Mouse (Mus musculus) cerebellum, postnatal 4 days (tissue): ENCODE measurements around the gene Atp12a.

Experiments
- DNase-seq, 2 experiments: peaks; one replicate each; pipeline ENCODE4 v3.0.0; 2022; ENCODE audit warnings: low spot score in 2 of 2, mixed read lengths in 1 of 2

Gene Atp12a

DNA sequence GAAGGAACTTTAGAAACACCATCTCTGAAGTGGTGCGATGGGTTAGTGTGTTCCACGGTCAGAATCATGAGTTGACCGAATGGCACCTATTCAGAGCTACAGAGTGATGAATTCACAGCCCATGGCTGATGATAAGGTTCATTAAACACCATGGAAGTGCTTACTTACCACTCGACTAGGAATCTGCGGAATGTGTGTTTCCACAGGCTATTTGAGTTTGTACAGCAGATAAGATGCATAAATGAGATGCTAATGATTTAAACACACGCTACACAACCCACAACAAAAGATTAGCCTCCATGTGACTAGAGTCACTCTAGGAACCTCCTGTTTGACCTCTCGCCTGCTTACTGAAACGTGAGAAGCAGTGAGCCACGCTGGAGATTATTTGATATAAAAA lies 14.5 kb downstream of the Atp12a start:
- no peak for DNase-seq

DNA sequence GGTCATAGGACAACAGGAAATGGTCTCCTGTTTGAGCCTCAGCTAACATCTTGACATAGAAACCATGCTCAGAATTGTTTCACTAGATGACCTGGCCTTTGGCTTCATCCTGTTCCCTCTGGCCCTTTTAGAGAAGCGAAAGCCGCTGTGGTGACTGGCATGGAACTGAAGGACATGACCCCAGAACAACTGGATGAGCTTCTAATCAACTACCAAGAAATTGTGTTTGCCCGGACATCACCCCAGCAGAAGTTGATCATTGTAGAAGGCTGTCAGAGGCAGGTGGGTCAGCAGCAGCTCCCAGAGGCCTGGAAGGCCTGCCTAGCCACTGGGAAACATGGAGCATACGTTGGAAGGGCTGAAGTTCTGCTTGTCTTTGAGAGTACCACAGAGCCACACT lies 17.5 kb downstream of the Atp12a start:
- DNase-seq, result no peak

DNA sequence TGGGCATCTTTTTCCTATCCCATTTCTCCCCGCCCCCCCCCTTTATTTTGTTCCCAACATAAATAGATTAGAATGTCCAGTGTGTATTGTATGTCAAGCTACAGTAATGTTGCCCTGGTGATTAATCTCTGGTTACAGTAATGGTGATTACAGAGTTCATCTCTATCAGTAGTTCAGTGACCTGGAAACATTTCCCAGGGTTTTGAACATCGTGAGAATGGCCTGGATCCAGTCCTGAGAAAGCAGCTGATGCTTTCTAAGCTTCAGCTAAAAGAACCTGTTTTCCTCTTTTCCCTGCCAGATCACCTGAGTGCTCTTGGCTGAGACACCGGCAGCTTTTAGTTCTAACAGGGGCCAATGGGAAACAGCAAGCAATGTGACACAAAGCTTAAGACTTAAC lies 25.4 kb downstream of the Atp12a start:
- no peak for DNase-seq

DNA sequence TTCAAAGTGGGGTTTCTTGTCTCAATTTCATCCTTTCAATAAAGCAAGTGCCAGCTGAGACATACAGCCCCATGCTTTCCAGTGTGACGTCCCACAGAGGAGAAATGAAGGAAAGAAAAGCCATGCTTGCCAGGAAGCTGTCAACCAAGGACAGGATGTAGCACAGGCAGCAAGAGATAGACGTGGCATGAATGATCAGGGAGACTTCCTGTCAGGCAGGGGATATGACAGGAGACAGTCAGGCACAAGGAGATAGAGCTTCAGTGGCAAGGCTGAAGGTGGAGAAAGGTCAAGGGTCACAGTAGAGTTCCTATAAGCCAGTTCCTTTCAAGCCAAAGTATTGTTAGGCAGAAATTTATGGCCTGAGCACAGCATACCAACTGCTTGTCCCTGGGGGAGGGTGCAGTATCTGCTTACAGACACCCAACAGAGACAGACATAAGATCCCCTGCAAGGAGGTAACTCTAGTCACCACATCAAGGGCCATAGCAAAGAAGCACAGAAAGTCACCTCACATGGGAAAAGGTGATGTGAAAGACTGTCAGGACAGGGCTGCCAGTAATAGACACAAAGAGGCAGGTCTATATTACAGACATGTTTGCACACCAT lies 28.9 kb downstream of the Atp12a start:
- DNase-seq, result no peak

GRCm38 (mm10) chr14:56398001-56398400 lies 33.1 kb downstream of the Atp12a start:
- DNase-seq, result peak in 1 of 2 experiments; percentile 32

DNA sequence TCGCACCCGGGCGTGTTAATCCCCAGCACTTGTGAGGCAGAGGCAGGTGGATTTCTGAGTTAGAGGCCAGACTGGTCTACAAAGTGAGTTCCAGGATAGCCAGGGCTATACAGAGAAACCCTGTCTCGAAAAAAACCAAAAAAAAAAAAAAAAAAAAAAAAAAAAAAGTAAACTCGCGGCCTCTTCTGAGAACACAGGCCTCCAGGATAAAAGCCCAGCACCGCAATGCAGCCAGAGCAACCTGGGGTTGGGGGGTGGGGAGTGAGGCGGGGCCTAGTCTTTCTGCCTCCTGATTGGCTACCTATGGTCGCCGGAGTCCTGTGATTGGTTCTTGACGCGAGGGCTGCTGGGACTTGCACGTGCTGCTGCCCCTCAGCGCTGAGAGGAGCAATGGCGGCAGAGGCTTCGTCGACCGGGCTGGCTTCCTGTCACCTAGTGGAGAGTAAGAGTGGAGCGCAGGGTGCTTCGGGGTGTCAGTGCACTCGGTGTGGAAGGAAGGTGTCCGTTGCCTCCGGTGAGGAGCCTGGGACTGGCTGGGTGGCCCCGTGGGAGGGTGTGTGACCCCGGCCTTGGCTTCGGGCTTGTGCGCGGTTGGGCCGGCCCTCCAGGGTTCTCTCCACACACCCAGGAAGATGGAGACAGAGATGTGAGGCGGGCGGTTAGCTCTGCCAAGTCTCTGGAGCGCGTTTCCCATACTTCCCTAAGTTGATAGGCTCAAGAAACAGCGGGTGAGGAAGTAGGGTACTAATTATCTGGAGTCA lies 37.6 kb downstream of the Atp12a start, which contains the start of gene Rnf17:
Rnf17 (plus strand) TSS at position 271 of the 761 bp plus-strand sequence.
- DNase-seq, result no peak

DNA sequence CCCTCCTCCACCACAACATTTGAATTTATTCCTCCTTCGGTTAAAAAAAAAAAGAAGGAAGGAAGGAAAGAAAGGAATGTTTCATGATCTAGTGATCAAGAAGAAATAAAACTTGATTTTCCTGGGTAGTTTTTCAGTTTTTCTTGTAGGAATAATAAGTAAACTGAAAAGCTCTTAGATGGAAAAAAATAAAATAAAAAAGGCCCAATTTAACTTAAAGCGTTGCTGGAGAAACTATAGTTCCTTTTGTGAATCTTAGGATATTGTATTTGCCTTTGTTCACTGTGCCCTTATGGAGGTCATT lies 38.2 kb downstream of the Atp12a start:
- no peak for DNase-seq
